Mouse (Mus musculus) limb, embryonic 12.5 days (tissue): ENCODE measurements at regions not wholly inside any gene's neighbourhood (a gene's known extent, or its start where the extent isn't known, plus 50 kb on each side); places are given as distances from the start of the nearest gene placed in this dataset.

ENCODE experiments used
- ATAC-seq: fragments of 200-750 bp; cut with Nextera tagmentation; 2 replicates; pipeline ENCODE4 v1.8.0; 2017; ENCODE audit warnings: low read depth, moderate TSS enrichment; ENCODE audit not compliant: insufficient number of reproducible peaks, insufficient read depth, low FRiP score, low TSS enrichment
- H3K27ac ChIP-seq: fragments of 300-500 bp; sonication (generic); 2 replicates; pipeline ENCODE4 v1.5.1; 2016; ENCODE audit warnings: mild to moderate bottlenecking, moderate library complexity
- H3K27me3 ChIP-seq: fragments of 300-500 bp; sonication (generic); 2 replicates; pipeline ENCODE4 v1.6.1; 2016; ENCODE audit warnings: mild to moderate bottlenecking, moderate library complexity
- H3K36me3 ChIP-seq: fragments of 300-500 bp; sonication (generic); 2 replicates; pipeline ENCODE4 v1.6.1; 2016; ENCODE audit warnings: mild to moderate bottlenecking, moderate library complexity
- H3K4me1 ChIP-seq: fragments of 300-500 bp; sonication (generic); replicated peaks from 2 replicates; pipeline ENCODE4 v1.6.1; 2016
- H3K4me2 ChIP-seq: fragments of 300-500 bp; sonication (generic); 2 replicates; pipeline ENCODE4 v1.6.1; 2016; ENCODE audit warnings: mild to moderate bottlenecking, moderate library complexity
- H3K4me3 ChIP-seq: fragments of 300-500 bp; sonication (generic); replicated peaks from 2 replicates; pipeline ENCODE4 v1.5.1; 2016; ENCODE audit warnings: mild to moderate bottlenecking
- H3K9ac ChIP-seq: fragments of 300-500 bp; sonication (generic); replicated peaks from 2 replicates; pipeline ENCODE4 v1.6.1; 2016; ENCODE audit warnings: mild to moderate bottlenecking, moderate library complexity
- H3K9me3 ChIP-seq: fragments of 300-500 bp; sonication (generic); 2 replicates; pipeline ENCODE4 v1.6.1; 2016; ENCODE audit warnings: mild to moderate bottlenecking, moderate library complexity
- WGBS: fragments of 180-500 bp; shearing (Covaris S2); methylation state at CpG from one replicate; pipeline ENCODE4 v1.1.7; 2016; 5-methylcytosine and 5-hydroxymethylcytosine counted together

DNA sequence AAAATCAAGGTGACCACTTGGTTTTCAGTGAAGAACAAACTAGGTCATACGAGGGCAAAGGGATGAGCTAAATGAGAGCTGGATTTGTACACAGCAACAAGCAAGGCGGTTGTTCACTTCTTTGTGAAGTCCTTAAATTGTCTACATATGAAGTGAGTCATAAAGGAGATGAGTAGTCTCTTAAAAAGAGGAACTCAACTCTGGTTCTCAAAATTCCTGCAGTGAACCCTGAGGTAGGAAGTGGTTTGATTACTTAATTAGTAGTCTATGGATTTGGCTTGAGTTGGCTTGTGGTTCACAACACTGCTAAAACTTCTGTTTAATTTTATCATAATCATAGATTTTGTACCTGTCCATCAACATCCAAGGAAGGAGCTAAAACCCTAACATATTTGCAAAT, 226.6 kb upstream of the B430305J03Rik start:
- H3K9ac ChIP-seq = no peak overlapping the region
- no peaks in the 10 kb centered on the region for H3K36me3 ChIP-seq
- H3K4me3 ChIP-seq = no peak overlapping the region
- no peak overlapping the region for H3K4me2 ChIP-seq
- H3K27ac ChIP-seq = no peak overlapping the region
- H3K9me3 ChIP-seq = no peaks in the 10 kb centered on the region
- no peak for ATAC-seq
- no peaks in the 10 kb centered on the region for H3K27me3 ChIP-seq
- WGBS = 79% methylated on average over 2 of the region's 2 CpGs
- no peaks in the 10 kb centered on the region for H3K4me1 ChIP-seq

GRCm38 (mm10) chr3:61583669-61584068, 217.9 kb upstream of the B430305J03Rik start:
- no peaks in the 10 kb centered on the region for H3K27me3 ChIP-seq
- H3K9me3 ChIP-seq = no peaks in the 10 kb centered on the region
- no peaks in the 10 kb centered on the region for H3K36me3 ChIP-seq
- no peaks in the 10 kb centered on the region for H3K4me1 ChIP-seq
- H3K9ac ChIP-seq = no peak overlapping the region
- ATAC-seq = no peak
- no peak overlapping the region for H3K27ac ChIP-seq
- no peak overlapping the region for H3K4me3 ChIP-seq
- WGBS = 80% methylated on average over 1 of the region's 1 CpGs
- H3K4me2 ChIP-seq = no peak overlapping the region

- ATAC-seq = no peak
- H3K4me1 ChIP-seq = no peaks in the 10 kb centered on the region
- no peak overlapping the region for H3K4me3 ChIP-seq
- no peak overlapping the region for H3K9ac ChIP-seq
- H3K36me3 ChIP-seq = no peaks in the 10 kb centered on the region
- H3K27ac ChIP-seq = no peak overlapping the region
- H3K4me2 ChIP-seq = no peak overlapping the region
- WGBS = 86% methylated on average over 2 of the region's 2 CpGs
- H3K9me3 ChIP-seq = no peaks in the 10 kb centered on the region
- H3K27me3 ChIP-seq = no peaks in the 10 kb centered on the region
These were observed 217.2 kb upstream of the B430305J03Rik start for GRCm38 (mm10) chr3:61582927-61583326.

DNA sequence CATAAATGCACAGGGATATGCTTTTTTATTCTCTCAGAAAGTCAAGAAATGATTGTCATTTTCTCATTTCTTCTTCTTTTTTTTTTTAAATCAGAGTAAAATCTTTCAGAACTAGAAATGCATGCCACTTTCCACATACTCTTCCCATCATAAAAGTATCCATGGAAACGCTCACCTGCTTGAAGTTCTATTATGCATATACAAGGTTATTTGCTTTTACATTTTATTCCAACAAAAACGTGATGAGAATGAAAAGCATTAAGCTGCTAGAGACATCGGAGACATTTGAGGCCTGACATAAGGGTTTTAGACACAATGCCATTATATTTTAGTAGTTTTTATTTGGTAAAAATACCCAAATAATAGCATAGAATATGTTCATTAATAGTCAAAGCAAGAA, 214.5 kb upstream of the B430305J03Rik start:
- WGBS = 76% methylated on average over 3 of the region's 3 CpGs
- Histone ChIP-seq H3K27ac (no peak overlapping the region), H3K9me3 (no peaks in the 10 kb centered on the region), H3K9ac (no peak overlapping the region), H3K4me3 (no peak overlapping the region), H3K36me3 (no peaks in the 10 kb centered on the region), H3K4me1 (no peaks in the 10 kb centered on the region), H3K27me3 (no peaks in the 10 kb centered on the region), H3K4me2 (no peak overlapping the region)
- no peak for ATAC-seq

DNA sequence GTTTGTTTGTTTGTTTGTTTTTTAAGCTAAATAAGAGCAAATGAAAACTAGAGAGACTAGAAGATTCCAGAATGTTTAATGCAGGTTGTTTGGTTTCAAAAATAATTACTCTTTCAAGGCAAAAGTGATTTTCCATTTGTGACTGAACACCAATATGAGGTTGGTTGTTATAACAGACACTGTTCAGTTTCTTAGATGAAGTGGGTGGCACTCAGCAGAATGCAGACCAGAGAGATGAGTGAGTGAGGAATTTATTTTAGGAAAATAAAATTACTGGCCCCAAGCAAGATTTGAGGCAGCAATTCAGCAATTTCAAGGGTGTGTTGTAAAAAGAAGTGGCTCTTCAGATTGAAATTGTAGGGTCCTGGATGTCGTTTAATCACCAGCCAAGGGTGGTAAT, 171.4 kb upstream of the B430305J03Rik start:
- Histone ChIP-seq H3K9ac (no peak overlapping the region), H3K27ac (no peak overlapping the region), H3K27me3 (no peaks in the 10 kb centered on the region), H3K4me2 (no peak overlapping the region), H3K4me3 (no peak overlapping the region), H3K36me3 (no peaks in the 10 kb centered on the region), H3K4me1 (no peaks in the 10 kb centered on the region), H3K9me3 (no peaks in the 10 kb centered on the region)
- no peak for ATAC-seq
- 27% methylated on average over 1 of the region's 1 CpGs for WGBS

DNA sequence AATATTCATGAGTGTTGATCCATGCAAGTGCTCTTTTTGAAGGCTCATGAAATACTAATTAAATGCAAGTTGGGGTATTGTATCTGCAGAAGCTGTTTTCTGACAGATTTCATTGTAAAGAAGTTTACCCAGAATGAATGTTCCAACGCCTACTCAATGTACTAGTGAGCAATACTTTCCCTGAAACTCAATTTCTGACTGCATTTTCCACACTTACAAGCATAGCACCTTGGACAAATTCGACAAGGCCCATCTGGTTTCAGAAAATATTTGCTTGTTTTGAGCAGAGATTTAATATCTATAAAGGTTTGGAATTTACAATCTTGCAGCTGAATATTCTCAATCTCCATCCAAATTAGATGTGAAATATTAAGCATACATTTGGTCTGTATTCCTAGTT, 170.0 kb upstream of the B430305J03Rik start:
- Histone ChIP-seq H3K9ac (no peak overlapping the region), H3K36me3 (no peaks in the 10 kb centered on the region), H3K4me2 (no peak overlapping the region), H3K27ac (no peak overlapping the region), H3K27me3 (no peaks in the 10 kb centered on the region), H3K4me1 (no peaks in the 10 kb centered on the region), H3K9me3 (no peaks in the 10 kb centered on the region), H3K4me3 (no peak overlapping the region)
- WGBS = 68% methylated on average over 2 of the region's 2 CpGs
- no peak for ATAC-seq

DNA sequence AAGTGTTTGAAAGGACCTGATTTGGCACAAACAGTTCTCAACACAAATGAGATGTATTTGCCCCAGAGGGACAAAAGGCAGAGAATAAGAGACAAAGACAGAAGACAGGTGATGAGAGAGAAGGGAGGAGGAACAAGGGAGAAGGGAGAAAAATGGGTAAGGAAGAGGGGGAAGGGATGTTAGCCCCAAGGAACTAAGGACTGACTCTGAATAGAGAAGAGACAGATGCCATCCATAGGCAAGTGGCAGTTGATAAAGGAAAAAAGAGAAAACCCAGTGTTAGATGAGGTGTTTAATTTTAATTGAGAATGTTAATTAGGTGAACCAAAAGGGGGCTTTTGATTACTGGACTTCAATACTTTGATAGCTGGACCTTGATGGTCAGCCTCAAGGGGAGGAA, 137.4 kb upstream of the B430305J03Rik start:
- Histone ChIP-seq H3K27ac (no peak overlapping the region), H3K4me2 (no peak overlapping the region), H3K4me1 (no peaks in the 10 kb centered on the region), H3K4me3 (no peak overlapping the region), H3K9me3 (no peaks in the 10 kb centered on the region), H3K36me3 (no peaks in the 10 kb centered on the region), H3K27me3 (no peaks in the 10 kb centered on the region), H3K9ac (no peak overlapping the region)
- no peak for ATAC-seq

GRCm38 (mm10) chr3:61494835-61495234, 129.1 kb upstream of the B430305J03Rik start:
- no peak for ATAC-seq
- WGBS = 92% methylated on average over 2 of the region's 2 CpGs
- H3K27ac ChIP-seq = no peak overlapping the region

GRCm38 (mm10) chr3:61486808-61487389, 121.1 kb upstream of the B430305J03Rik start:
- Histone ChIP-seq H3K9me3 (no peaks in the 10 kb centered on the region), H3K27ac (no peak overlapping the region), H3K4me1 (no peaks in the 10 kb centered on the region), H3K4me2 (no peak overlapping the region), H3K9ac (no peak overlapping the region), H3K27me3 (no peaks in the 10 kb centered on the region), H3K36me3 (no peaks in the 10 kb centered on the region), H3K4me3 (no peak overlapping the region)
- 88% methylated on average over 5 of the region's 5 CpGs for WGBS
- no peak for ATAC-seq

More at GRCm38 (mm10) chr3:61494835-61495234, 129.1 kb upstream of the B430305J03Rik start:
- Histone ChIP-seq H3K27me3 (no peaks in the 10 kb centered on the region), H3K4me2 (no peak overlapping the region), H3K9me3 (no peaks in the 10 kb centered on the region), H3K9ac (no peak overlapping the region), H3K4me3 (no peak overlapping the region), H3K36me3 (no peaks in the 10 kb centered on the region), H3K4me1 (no peaks in the 10 kb centered on the region)

- no peaks in the 10 kb centered on the region for H3K9me3 ChIP-seq
- H3K4me1 ChIP-seq = no peaks in the 10 kb centered on the region
- no peak overlapping the region for H3K9ac ChIP-seq
- H3K36me3 ChIP-seq = no peaks in the 10 kb centered on the region
- 71% methylated on average over 3 of the region's 3 CpGs for WGBS
- H3K27ac ChIP-seq = no peak overlapping the region
- no peak for ATAC-seq
- no peak overlapping the region for H3K4me2 ChIP-seq
- no peaks in the 10 kb centered on the region for H3K27me3 ChIP-seq
- H3K4me3 ChIP-seq = no peak overlapping the region
These were observed 113.3 kb upstream of the B430305J03Rik start for GRCm38 (mm10) chr3:61478861-61479584.

DNA sequence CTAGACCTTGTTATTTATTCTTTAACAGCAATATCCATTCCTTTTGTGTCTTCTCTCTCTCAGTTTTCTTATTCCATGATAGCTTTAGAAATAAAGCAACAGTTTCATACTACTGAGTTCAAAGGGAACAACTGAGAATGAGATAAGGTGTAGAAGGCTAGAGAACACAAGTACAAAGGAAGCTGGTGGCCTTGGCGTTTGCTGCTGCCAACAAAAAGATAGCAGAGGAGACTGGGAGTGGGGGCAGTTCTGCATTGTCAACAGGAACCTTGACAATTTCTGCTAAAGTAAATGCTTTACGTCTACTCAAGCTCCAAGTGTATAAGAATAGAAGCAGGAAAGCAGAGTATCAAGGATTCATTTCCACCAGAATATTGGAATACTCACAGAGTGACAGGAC, 109.3 kb upstream of the B430305J03Rik start:
- H3K36me3 ChIP-seq = no peaks in the 10 kb centered on the region
- no peak overlapping the region for H3K4me2 ChIP-seq
- H3K27me3 ChIP-seq = no peaks in the 10 kb centered on the region
- H3K4me1 ChIP-seq = no peaks in the 10 kb centered on the region
- no peak for ATAC-seq
- H3K4me3 ChIP-seq = no peak overlapping the region
- H3K9ac ChIP-seq = no peak overlapping the region
- H3K27ac ChIP-seq = no peak overlapping the region
- 68% methylated on average over 2 of the region's 2 CpGs for WGBS
- H3K9me3 ChIP-seq = no peaks in the 10 kb centered on the region

DNA sequence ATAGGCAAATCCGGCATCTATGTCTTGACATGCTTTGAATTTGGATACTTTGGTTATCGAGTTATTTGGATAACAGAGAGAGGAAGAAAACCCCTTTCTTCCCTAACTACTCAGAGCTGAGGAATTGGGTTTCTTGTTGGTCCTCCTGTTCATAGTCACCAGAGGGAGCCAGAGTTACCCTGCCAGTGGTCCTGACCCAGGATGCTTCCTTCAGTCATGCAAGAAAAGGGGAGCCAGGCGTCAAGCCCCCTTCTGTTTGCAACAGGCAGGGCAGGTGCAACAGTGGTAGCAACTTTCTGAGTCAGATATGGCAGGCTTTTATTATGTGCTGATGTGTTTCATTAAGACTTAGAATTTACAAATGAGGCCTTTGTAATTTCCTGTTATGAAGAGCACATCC, 101.4 kb upstream of the B430305J03Rik start:
- H3K9me3 ChIP-seq = no peaks in the 10 kb centered on the region
- no peaks in the 10 kb centered on the region for H3K36me3 ChIP-seq
- no peak overlapping the region for H3K9ac ChIP-seq
- H3K27me3 ChIP-seq = no peaks in the 10 kb centered on the region
- H3K4me1 ChIP-seq = no peaks in the 10 kb centered on the region
- no peak overlapping the region for H3K27ac ChIP-seq
- ATAC-seq = no peak
- no peak overlapping the region for H3K4me3 ChIP-seq
- H3K4me2 ChIP-seq = no peak overlapping the region
- WGBS = 33% methylated on average over 3 of the region's 3 CpGs
